Mouse (Mus musculus) kidney, adult 18-20 months (tissue): ENCODE results near the gene Gng5.

Source experiments
- DNase-seq: peaks from one replicate; pipeline ENCODE4 v3.0.0; 2021

Gng5 gene

DNA sequence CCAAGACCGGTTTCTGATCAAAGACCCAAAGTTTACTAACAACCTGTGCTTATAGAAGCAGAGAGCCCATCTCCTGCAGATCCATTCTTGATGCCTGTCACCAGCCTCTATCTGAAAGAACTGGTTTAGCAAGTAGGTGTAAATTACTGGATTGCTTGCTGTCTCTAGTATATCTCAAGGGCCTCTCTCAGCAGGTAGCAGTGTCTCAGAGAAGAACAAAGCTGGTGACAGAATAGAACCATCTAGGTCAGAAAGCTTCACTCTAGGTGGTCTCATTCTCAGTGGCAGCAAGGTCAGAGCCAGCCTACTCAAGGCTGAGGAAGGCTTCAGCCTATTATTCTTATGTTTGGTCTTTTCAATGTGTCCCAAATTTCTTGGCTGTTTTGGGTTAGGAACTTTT is 44.0 kb downstream of the Gng5 start:
- no peak for DNase-seq

DNA sequence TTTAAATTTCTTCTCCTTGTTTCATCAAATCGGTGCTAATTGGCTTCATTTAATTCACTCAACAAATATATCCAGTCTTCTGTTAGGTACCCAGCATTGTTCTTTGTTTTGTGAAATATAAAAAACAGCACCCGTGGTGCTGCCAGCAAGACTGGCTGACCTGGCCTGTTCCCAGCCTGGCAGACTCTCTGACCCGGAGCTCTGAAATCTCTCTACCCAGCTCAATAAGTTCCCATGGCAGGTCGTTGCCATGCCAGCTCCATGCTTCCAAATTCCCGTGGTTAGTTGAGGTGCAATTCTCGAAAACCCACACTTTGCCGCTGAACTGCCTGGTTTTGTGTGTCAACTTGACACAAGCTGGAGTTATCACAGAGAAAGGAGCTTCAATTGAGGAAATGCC is 55.2 kb downstream of the Gng5 start:
- DNase-seq, result no peak
